Mouse (Mus musculus) bone marrow macrophage, adult 2 months (primary cell): Measurements from ENCODE around the gene Stk19.

Experiments used
- CTCF ChIP-seq: IDR thresholded peaks from 2 replicates; pipeline ENCODE4 v1.5.1; 2012; ENCODE audit warnings: low read depth, mild to moderate bottlenecking, low read length, moderate library complexity
- POLR2A ChIP-seq: IDR thresholded peaks from 2 replicates; pipeline ENCODE4 v1.6.1; 2012; ENCODE audit warnings: mild to moderate bottlenecking, low read depth, low read length, borderline replicate concordance

DNA sequence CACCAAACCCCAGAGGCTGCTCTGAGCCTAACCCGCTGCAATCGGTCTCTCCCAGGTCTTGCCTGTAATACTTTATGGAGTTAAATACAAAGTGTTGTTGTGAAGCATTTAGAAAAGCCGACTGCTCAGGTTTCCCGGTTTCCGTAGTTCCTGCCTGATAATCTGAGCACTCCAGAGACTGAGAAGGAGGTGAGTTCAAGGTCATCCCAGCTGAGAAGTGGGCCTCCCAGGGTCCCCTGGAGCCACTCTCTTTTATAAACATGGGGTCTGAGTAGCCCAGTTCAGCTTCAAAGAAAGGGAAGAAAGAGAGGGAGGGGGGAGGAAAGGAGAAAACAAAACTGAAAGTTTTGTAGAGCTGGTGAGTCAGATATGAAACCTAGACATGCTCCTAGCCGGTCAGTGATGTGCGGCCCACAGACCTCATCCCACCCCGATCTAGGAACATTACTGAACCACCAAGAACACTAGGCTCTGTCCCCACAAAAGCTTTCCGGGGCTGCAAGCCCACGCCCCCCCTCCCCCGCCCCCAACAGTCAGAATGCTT lies 42.7 kb upstream of the Stk19 start, which contains the start of gene Zbtb12:
- no peak for TF ChIP-seq CTCF
- TF ChIP-seq POLR2A, result no peak
